Mouse (Mus musculus) right cerebral cortex, postnatal 25 days (tissue): ENCODE results near the gene Cdh12.
A peak's percentile ranks its signal among the peaks of the same experiment; 100 is the strongest.

Experiments used
- DNase-seq: peaks from one replicate; pipeline ENCODE4 v3.0.0; 2022

Cdh12 gene

DNA sequence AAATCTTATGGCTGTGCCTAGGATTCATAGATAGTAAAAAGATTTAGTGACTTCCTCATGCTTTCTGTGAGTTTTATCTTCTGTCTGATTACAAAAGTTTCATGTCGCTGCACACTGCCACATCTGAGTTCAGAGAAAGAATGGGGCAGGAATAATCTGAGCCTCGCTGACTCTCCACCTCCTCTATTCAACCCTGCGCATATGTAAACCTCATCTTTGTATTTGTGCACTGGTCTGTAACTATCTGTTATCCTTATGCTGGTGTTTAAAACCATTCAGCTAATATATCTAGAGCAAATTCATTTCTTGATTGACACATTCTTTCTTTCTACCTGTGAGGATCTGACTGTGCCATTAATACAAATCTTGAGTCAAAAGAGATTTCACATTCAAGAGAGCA is 944.0 kb downstream of the Cdh12 start:
- DNase-seq, result no peak

DNA sequence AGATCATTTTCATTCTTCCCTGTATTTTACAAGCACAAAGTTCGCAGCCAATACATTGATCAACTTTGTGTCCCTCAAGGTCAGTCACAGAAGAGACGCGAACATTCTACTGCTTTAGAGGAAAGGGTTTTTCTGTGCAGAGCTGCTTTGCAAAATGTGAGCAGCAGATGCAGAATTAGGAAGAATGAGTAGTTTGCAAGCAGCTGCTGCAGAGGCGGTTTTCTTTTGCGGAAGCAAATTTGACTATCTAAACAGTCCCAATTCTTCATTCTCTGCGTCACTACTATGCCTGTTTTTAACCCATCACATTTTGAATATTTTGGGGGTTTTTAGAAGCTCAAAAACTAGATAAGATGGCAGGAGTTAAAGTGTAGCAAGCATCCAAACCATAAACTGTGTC is 956.1 kb downstream of the Cdh12 start:
- DNase-seq, result peak; percentile 58

DNA sequence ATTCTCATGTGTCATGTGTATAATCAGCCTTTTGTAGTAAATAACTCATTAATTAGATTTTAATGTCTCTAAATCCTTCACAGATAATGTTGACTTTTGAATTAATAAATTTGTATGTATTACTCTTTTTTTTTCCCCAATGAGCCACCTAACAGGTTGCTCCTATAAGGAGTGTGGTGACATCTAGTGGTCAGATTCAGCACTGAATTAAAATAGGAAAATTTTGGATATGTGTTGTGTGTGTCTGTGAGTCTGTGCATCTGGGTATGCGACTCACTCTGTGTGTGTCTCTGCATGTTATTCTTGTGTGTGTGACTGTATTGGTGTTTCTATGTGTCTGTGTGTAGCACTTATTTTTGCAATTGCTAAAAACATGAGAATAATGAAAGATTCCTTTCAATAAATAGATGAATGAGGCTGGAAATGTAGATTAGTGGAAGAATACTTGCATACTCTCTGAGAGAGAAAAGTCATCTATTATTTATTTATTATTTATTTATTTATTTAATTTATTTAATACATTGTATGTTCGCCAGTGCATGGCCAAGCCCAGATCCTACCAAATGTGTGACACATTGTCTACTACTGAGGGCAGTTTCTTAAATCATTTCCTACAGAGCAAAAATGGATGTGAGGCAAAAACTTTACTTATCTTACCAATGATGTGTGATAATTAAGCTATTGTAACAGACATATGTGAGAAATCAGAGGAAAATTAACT is 958.4 kb downstream of the Cdh12 start:
- DNase-seq, result no peak

DNA sequence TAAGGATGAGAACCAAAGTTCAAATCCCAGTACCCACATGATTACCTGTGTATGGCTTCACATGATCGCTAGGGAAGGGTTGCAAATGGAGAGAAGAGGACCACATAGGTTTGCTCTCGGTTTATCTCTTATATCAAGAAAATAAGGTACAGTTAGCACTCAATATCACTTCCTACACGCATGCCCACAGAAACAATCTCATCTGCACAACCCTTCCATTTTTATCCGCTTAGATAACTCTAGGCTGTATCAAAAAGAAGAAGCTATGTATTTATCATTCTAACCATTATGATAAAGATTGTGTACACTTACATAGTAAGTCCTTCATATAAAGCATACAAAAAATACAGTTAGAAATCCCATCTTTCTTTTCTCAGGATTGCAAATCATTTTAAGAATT is 988.3 kb downstream of the Cdh12 start:
- DNase-seq, result no peak

- no peak for DNase-seq
These were observed 988.9 kb downstream of the Cdh12 start for GRCm38 (mm10) chr15:21437924-21438323.

- DNase-seq, result no peak
These were observed 1009.0 kb downstream of the Cdh12 start for GRCm38 (mm10) chr15:21458098-21458497.

DNA sequence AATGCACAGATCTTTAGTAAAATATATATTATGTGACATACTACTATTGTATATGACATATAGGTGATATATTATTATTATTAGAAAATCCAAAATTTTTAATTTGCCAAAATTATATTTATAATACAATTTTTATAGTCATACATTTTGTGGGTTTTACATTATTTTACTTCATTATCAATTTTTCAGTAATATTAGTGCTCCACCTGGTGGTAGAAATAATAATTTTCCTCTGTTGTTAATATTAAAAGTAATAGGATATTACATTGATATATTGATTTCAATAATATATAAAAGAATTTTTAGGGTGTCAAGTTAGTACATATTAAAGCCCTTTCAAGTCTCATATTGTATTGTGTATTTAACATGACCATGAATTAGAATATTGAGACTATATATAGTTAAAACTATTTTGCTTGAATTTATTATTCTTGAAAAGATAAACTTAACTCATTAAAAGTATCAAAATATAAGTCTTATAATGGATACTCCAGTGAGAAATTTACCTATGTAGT is 1070.3 kb downstream of the Cdh12 start:
- DNase-seq, result no peak

DNA sequence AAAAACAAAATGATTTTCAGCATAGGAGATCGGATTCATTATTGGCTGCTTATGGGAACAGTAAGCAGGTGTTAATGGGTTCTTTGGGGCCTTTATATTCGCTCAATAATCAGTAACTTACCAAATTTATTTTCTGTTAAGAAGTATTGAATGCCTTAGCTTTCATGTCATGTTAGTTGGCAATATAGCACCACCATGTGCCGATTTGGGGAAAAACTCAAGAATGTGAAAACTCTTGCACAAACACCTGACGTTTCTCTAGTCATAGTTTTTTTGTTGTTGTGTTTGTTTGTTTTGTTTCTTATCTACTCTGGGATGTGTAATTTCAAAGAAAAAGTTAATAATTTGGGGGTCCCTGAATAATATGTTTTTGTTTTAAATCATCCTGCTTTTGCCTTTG is 1081.7 kb downstream of the Cdh12 start:
- DNase-seq, result no peak

GRCm38 (mm10) chr15:21536909-21537308 is 1087.8 kb downstream of the Cdh12 start:
- no peak for DNase-seq

DNA sequence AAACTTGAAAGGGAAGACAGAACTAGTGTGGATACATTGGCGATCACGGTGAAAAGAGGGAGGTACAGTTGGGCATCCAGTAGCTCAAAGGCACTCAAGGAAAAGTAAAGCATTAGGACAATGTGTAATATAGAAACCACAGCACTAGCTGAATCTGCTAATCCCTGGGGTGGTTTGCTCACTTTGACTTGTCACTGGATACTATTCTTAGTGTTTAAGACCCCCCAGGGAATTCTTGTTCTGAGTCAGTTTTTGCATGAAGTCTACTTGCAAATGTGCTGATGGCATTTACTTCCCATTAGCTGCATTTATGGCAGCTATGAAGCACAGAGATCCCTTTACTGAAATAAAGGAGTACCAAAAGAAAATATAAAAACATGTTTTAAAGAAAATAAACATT is 1095.7 kb downstream of the Cdh12 start:
- no peak for DNase-seq

- DNase-seq, result no peak
These were observed 1106.9 kb downstream of the Cdh12 start for GRCm38 (mm10) chr15:21555981-21556380.

DNA sequence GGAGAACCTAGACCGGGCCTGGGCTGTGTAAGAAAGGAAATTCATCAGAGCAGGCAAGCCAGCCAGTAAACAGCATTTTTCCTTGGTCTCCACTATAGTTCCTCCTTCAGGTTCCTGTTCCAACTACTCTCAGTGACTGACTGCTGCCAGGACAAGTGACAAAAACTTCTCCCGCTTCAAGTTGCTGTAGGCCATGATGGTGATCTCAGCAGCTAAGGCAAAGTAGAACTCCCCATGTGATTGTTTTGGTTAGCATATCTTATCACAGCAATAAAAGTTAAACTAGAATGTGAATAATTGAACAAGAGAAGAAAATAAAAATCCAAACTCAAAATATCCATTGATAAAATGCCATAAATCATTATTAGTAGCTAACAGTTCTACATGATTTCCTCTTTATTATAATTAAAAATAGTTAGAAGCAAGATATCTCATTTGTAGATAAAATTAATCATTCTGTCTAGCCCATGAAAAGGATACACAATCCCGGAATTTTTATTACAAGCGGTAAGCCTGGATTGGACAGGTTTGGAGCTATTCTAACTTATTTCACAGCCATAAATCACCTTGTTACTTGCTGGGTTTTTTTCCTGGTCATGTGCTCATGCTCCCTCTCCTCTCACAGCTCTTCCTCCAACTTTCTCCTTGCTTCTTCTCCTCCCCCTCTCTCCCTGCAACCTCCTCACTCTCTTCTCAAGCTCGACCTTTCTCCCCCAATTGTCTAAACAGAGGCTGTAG is 1117.4 kb downstream of the Cdh12 start:
- DNase-seq, result no peak

DNA sequence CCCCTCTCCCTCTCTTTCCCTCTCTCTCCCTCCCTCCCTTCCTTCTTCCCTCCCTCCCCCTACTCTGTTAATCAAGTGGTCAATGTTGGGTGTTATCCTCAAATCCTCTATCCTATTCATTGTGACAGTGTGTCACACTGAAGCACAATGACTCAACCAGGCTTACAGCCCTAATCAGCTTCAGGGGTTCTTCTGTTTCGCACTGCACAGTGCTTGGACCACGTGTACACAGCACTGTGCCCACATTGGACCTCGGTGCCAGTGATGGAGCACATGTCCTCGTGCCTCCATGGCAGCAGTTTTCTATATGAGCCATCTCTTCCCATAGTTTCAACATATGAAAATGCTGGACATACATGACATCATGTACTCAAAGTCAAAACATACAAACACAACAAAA is 1155.4 kb downstream of the Cdh12 start:
- DNase-seq, result no peak
